Mouse (Mus musculus) liver, postnatal 0 days (tissue): ENCODE measurements around the gene Mknk1. TPM values are rescaled to one million over a fixed set of nuclear protein-coding genes. Genes with fewer than 3 reads are reported as not detected.

ENCODE experiments used
- ATAC-seq: fragments of 200-750 bp; cut with Nextera tagmentation; 2 replicates; pipeline ENCODE4 v1.8.0; 2017; ENCODE audit warnings: mild to moderate bottlenecking, moderate library complexity
- DNase-seq: peaks from one replicate; pipeline ENCODE4 v3.0.0-alpha.2; 2016
- H3K27ac ChIP-seq: fragments of 300-500 bp; sonication (generic); 2 replicates; pipeline ENCODE4 v1.5.1; 2014; ENCODE audit warnings: antibody characterized with exemption, moderate library complexity, mild to moderate bottlenecking, low read depth
- H3K27me3 ChIP-seq: fragments of 300-500 bp; sonication (generic); 2 replicates; pipeline ENCODE4 v1.6.1; 2014; ENCODE audit warnings: low read length, control low read depth, mixed read lengths; ENCODE audit not compliant: insufficient read depth
- H3K36me3 ChIP-seq: fragments of 300-500 bp; sonication (generic); replicated peaks from 2 replicates; pipeline ENCODE4 v1.6.1; 2014; ENCODE audit warnings: mild to moderate bottlenecking, control low read depth, low read length, moderate library complexity, mixed read lengths; ENCODE audit not compliant: insufficient read depth
- H3K4me1 ChIP-seq: fragments of 300-500 bp; sonication (generic); 2 replicates; pipeline ENCODE4 v1.6.1; 2014; ENCODE audit warnings: antibody characterized with exemption, mild to moderate bottlenecking, control low read depth; ENCODE audit not compliant: insufficient read depth
- H3K4me2 ChIP-seq: fragments of 300-500 bp; sonication (generic); 2 replicates; pipeline ENCODE4 v1.6.1; 2014; ENCODE audit warnings: low read depth, mild to moderate bottlenecking, low read length, moderate library complexity, mixed read lengths
- H3K4me3 ChIP-seq: fragments of 300-500 bp; sonication (generic); 2 replicates; pipeline ENCODE4 v1.5.1; 2014; ENCODE audit warnings: low read depth, low read length
- H3K9ac ChIP-seq: fragments of 300-500 bp; sonication (generic); replicated peaks from 2 replicates; pipeline ENCODE4 v1.6.1; 2014; ENCODE audit warnings: mild to moderate bottlenecking, moderate library complexity
- H3K9me3 ChIP-seq: fragments of 300-500 bp; sonication (generic); 2 replicates; pipeline ENCODE4 v1.6.1; 2016; ENCODE audit warnings: mild to moderate bottlenecking, control low read depth, low read length, mixed read lengths
- CTCF ChIP-seq: sonication (generic); IDR thresholded peaks from 2 replicates; pipeline ENCODE4 v1.5.1; 2016; ENCODE audit warnings: antibody characterized with exemption, low read depth
- EP300 ChIP-seq: IDR thresholded peaks from 2 replicates; pipeline ENCODE4 v1.6.1; 2016; ENCODE audit warnings: antibody characterized with exemption, low read depth, mild to moderate bottlenecking
- WGBS: fragments of 180-500 bp; shearing (Covaris S2); extraction: QIAGEN DNeasy Blood & Tissue Kit; methylation state at CpG from one replicate; pipeline ENCODE4 v1.1.7; 2014; ENCODE audit not compliant: insufficient replicate concordance; 5-methylcytosine and 5-hydroxymethylcytosine counted together
- polyA plus RNA-seq: library from polyadenylated mRNA; unstranded; fragments of >200 nt; fragmentation: Nextera tagmentation; extraction: Ambion mirVana; gene quantifications from 2 replicates; pipeline ENCODE4 v1.2.1, GENCODE M21; 2015

Gene Mknk1
- polyA plus RNA-seq = 31.6 and 37.0 TPM in 2 replicates

DNA sequence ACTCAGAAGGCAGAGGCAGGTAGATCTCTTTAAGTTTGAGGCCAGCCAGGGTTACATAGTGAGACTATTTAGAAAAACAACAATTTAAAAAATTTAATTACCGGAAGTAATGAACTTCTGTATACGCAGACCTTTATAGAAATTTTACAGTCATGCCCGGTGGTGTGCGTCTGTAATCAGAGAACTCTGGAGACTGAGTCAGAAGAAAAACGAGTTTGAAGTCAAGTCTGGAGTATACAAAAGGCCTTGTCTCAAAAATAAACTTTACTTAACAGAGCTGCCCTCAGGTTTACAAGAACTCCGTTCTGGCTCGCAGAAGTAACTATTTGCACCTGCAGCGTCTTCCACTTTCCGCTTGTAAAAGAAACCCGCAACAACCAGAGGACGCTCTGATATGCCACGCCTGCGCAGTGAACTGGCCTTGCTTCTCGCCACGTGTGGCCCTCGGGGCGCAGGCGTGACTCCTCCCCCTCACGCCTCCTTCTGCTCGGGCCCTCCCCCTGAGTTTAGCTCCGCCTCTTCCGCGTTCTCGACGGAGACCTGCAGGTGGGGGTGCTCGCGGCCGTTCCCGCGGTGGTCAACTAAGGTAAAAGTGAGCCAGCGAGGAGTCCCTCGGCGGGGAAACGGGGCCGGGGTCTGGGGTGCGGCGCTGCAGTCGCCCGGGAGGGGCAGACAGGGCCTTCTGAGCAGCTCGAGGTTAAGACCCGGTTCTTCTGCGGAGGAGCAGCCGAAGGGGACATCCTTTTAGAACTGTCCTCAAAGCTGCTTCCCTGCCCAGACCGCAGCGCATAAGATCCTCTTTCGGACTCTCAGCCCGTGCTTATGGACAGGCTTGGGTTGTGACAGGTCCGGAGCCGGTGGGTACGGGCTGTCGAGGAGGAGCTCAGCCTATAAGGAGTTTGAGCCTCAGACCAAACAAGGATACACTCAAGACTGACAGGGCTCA is at the start of gene Mknk1:
Mknk1 (plus strand) TSS at position 503 of the 946 bp plus-strand sequence.
- peak within 1 kb of the TSS; percentile 86 for H3K4me2 ChIP-seq
- 2% methylated on average over 50 of the region's 51 CpGs for WGBS
- TF ChIP-seq EP300 = no peak
- peak; percentile 41 for TF ChIP-seq CTCF
- H3K4me3 ChIP-seq = peak within 1 kb of the TSS; percentile 91
- H3K27me3 ChIP-seq = no peaks in the 10 kb centered on the region
- no peaks in the 10 kb centered on the region for H3K9me3 ChIP-seq
- H3K27ac ChIP-seq = peak within 1 kb of the TSS; percentile 86
- peaks cover 25% of the 10 kb centered on the region for H3K4me1 ChIP-seq
- peak within 1 kb of the TSS; percentile 87 for H3K9ac ChIP-seq
- peaks cover 22% of the 10 kb centered on the region for H3K36me3 ChIP-seq
- DNase-seq = peak; percentile 97
- peak; percentile 97 for ATAC-seq

GRCm38 (mm10) chr4:115790864-115791263 is 48.1 kb upstream of the Mknk1 start:
- DNase-seq (no peak), ATAC-seq (no peak)
- peaks cover 42% of the 10 kb centered on the region for H3K36me3 ChIP-seq
- H3K9me3 ChIP-seq = no peaks in the 10 kb centered on the region
- no peaks in the 10 kb centered on the region for H3K27me3 ChIP-seq
- no peak overlapping the region for H3K9ac ChIP-seq
- no peak overlapping the region for H3K4me2 ChIP-seq
- H3K27ac ChIP-seq = no peak overlapping the region
- no peak for TF ChIP-seq CTCF
- no peak overlapping the region for H3K4me3 ChIP-seq
- 76% methylated on average over 3 of the region's 3 CpGs for WGBS
- peaks cover 3% of the 10 kb centered on the region; the same call in 1 of the 2 replicates for H3K4me1 ChIP-seq

GRCm38 (mm10) chr4:115795360-115795759 is 43.6 kb upstream of the Mknk1 start:
- peaks cover 43% of the 10 kb centered on the region for H3K36me3 ChIP-seq
- no peak for DNase-seq

DNA sequence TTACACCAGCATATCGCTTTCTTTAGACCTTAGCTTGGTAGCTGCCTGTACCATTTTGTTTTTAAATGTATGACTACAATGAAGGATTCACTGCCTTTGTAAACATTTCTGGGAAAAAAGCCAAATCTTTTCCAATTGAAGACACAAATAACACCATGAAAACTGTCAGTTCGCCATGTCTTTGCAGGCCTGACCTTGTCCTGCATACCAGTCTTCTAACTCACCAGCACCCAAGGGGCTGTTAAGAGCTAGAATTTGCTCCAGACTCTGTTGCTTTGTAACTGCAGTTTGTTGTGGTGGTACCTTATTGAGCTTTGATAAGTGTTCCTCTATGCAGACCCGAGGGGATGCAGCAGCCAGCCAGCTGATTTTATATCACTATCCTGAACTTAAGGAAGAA is 39.0 kb upstream of the Mknk1 start:
- Histone ChIP-seq H3K27me3 (no peaks in the 10 kb centered on the region), H3K4me3 (no peak overlapping the region), H3K4me2 (no peak overlapping the region), H3K9ac (no peak overlapping the region), H3K4me1 (no peaks in the 10 kb centered on the region), H3K27ac (no peak overlapping the region), H3K36me3 (peaks cover 38% of the 10 kb centered on the region), H3K9me3 (no peaks in the 10 kb centered on the region)
- ATAC-seq (no peak), DNase-seq (no peak)
- TF ChIP-seq CTCF = no peak
- WGBS = 81% methylated on average over 3 of the region's 3 CpGs

More at GRCm38 (mm10) chr4:115795360-115795759, 43.6 kb upstream of the Mknk1 start:
- TF ChIP-seq CTCF (no peak), EP300 (no peak)
- Histone ChIP-seq H3K9me3 (no peaks in the 10 kb centered on the region), H3K9ac (no peak overlapping the region), H3K27me3 (no peaks in the 10 kb centered on the region), H3K4me1 (no peaks in the 10 kb centered on the region), H3K4me3 (no peak overlapping the region), H3K27ac (no peak overlapping the region), H3K4me2 (no peak overlapping the region)
- 83% methylated on average over 3 of the region's 3 CpGs for whole genome bisulfite sequencing
- ATAC-seq = no peak

DNA sequence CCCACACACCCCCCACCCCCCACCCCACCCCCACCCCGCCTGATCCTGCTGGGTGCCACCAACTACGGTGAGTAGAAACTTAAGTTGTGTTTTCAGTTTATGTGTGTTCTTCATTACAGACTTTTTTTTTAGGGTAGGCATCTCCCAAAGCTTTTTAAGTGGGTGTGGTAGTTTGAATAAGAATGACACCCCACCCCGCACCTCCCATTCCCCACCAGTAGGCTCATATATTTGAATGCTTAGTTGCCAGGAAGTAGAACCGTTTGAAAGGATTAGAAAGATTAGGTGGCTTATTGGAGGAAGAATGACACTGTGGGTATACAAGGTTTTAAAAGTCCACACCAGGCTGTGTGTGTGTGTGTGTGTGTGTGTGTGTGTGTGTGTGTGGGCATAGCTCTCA is 26.7 kb upstream of the Mknk1 start:
- H3K9me3 ChIP-seq = no peaks in the 10 kb centered on the region
- no peaks in the 10 kb centered on the region for H3K27me3 ChIP-seq
- 74% methylated on average over 4 of the region's 4 CpGs for WGBS
- H3K27ac ChIP-seq = no peak overlapping the region
- H3K4me1 ChIP-seq = no peaks in the 10 kb centered on the region
- DNase-seq (no peak), ATAC-seq (no peak)
- no peak overlapping the region for H3K4me3 ChIP-seq
- peaks cover 3% of the 10 kb centered on the region; the same call in 1 of the 2 replicates for H3K36me3 ChIP-seq
- TF ChIP-seq CTCF (no peak), EP300 (no peak)
- H3K9ac ChIP-seq = no peak overlapping the region
- H3K4me2 ChIP-seq = no peak overlapping the region

DNA sequence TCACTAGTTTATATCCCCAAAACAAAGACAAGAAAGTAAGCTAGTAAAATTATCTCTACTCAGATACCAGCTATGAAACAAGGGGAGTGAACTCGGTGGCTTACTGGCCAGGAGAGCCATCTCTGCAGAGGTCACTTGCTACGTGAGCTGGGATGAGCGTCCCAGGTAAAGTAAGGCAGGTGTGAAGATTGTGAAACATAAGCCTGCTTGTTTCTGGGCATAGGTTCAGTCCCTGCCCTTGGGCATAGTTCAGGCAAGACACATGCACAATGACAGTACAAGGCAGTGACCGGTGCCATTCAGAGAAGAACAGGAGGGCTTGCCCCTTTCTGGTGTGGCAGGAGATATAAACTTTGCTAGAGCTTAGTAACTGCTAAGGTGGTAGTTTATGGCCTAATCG is 23.4 kb upstream of the Mknk1 start:
- DNase-seq (no peak), ATAC-seq (no peak)
- H3K27me3 ChIP-seq = no peaks in the 10 kb centered on the region
- H3K27ac ChIP-seq = no peak overlapping the region
- H3K9ac ChIP-seq = no peak overlapping the region
- TF ChIP-seq EP300 (no peak), CTCF (no peak)
- 81% methylated on average over 5 of the region's 5 CpGs for WGBS
- H3K4me1 ChIP-seq = no peaks in the 10 kb centered on the region; the same call in 1 of the 2 replicates
- no peak overlapping the region for H3K4me3 ChIP-seq
- H3K9me3 ChIP-seq = no peaks in the 10 kb centered on the region
- no peak overlapping the region for H3K4me2 ChIP-seq
- peaks cover 3% of the 10 kb centered on the region; the same call in 1 of the 2 replicates for H3K36me3 ChIP-seq
